Mouse (Mus musculus) myocyte (in vitro differentiated cells): ENCODE data around the gene Stk31.

ENCODE experiments used
- CEBPB ChIP-seq: IDR thresholded peaks from 2 replicates; pipeline ENCODE4 v1.6.1; 2011; ENCODE audit warnings: mild to moderate bottlenecking, moderate library complexity; ENCODE audit not compliant: poor library complexity, insufficient read depth, severe bottlenecking
- E2F4 ChIP-seq: IDR thresholded peaks from one replicate; pipeline ENCODE4 v1.6.1; 2011; ENCODE audit warnings: mild to moderate bottlenecking, control low read depth, moderate library complexity; ENCODE audit not compliant: insufficient read depth
- MYOG ChIP-seq, 3 experiments: IDR thresholded peaks; one replicate each; pipeline ENCODE4 v1.6.1; 2011; ENCODE audit warnings: control low read depth in 2 of 3, low read depth in 2 of 3, mild to moderate bottlenecking in 2 of 3; ENCODE audit not compliant: insufficient read length in 2 of 3, control insufficient read depth in 1 of 3, insufficient read depth in 1 of 3
- POLR2A ChIP-seq: IDR thresholded peaks from one replicate; pipeline ENCODE4 v1.6.1; 2011; ENCODE audit warnings: low read depth, mild to moderate bottlenecking, control low read depth, moderate library complexity; ENCODE audit not compliant: insufficient read length
- POLR2AphosphoS2 ChIP-seq: IDR thresholded peaks from one replicate; pipeline ENCODE4 v1.6.1; 2011; ENCODE audit warnings: low read depth, control low read depth; ENCODE audit not compliant: insufficient read length
- REST ChIP-seq: IDR thresholded peaks from one replicate; pipeline ENCODE4 v1.6.1; 2011; ENCODE audit warnings: mild to moderate bottlenecking, control low read depth, moderate library complexity; ENCODE audit not compliant: insufficient read depth, insufficient read length
- TCF12 ChIP-seq: IDR thresholded peaks from one replicate; pipeline ENCODE4 v1.6.1; 2011; ENCODE audit warnings: mild to moderate bottlenecking, control low read depth; ENCODE audit not compliant: poor library complexity, insufficient read depth, severe bottlenecking
- USF1 ChIP-seq: IDR thresholded peaks from one replicate; pipeline ENCODE4 v1.6.1; 2011; ENCODE audit warnings: low read depth, mild to moderate bottlenecking, control low read depth, moderate library complexity

DNA sequence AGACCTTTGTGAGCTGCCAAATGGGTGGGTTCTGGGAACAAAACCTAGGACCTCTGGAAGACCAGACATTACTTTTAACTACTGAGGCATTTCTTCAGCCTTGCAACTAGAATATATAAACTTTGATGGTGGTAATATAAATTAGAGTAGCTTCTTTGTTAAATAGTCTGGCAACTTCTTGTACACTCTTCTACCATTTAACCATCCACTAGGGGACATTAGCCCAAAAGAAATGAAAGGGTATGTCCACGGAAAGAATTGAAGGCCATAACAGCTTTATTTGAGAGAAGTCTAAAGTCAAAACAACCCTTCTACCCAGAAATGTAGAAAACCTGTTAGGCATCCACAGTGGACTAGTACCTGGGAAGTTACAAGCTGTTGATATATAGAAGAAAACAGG, 1.1 kb upstream of the Stk31 start:
- no peak for TF ChIP-seq POLR2A
- TF ChIP-seq TCF12 = no peak
- no peak for TF ChIP-seq CEBPB
- no peak for TF ChIP-seq REST
- TF ChIP-seq POLR2AphosphoS2 = no peak
- no peak for TF ChIP-seq USF1
- no peak for TF ChIP-seq E2F4
- TF ChIP-seq MYOG (IDR thresholded peaks at IDR 0.05; ENCODE audit: control insufficient read depth in 1 of 3, insufficient read depth in 1 of 3, insufficient read length in 2 of 3, low read depth in 2 of 3) = no peak
